Mouse (Mus musculus): ENCODE data around the gene Zfp839. TPM values are rescaled to one million over a fixed set of nuclear protein-coding genes. Genes with fewer than 3 reads are reported as not detected.
A peak's percentile ranks its signal among the peaks of the same experiment; 100 is the strongest.

Zfp839 gene
- polyA plus RNA-seq, 1 experiment from 2014 or later = 6.2 TPM

DNA sequence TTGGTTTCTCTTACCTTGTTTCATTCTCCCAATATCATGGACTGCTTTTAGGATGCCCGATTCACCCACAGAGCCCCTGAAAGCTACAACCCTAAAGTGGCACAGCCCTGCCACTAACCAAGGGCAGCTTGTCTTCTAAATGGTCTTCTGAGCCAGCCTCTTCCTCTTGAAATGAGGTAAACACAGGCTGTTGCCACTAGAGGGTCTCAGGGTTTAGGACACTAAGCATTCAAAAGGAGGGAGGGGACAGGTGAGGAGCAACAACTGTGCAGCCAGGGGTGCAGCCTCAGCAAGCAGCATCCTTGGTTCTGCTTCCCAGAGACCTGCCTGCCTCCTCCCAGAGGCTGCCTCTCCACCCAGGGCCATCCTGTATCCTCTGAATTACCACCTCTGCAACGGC, 28.3 kb upstream of the Zfp839 start:
- 92% methylated on average over 2 of the region's 2 CpGs for WGBS
- DNase-seq (ENCODE audit: low spot score) = no peak
- no peak overlapping the region for H3K4me3 ChIP-seq
- H3K36me3 ChIP-seq = no peaks in the 10 kb centered on the region
- no peak overlapping the region for H3K27ac ChIP-seq
- no peaks in the 10 kb centered on the region for H3K9me3 ChIP-seq (replicated peaks)
- no peaks in the 10 kb centered on the region for H3K27me3 ChIP-seq (ENCODE audit: low read depth, poor library complexity, severe bottlenecking)
- H3K4me1 ChIP-seq = no peaks in the 10 kb centered on the region; the same call in 1 of the 2 replicates

DNA sequence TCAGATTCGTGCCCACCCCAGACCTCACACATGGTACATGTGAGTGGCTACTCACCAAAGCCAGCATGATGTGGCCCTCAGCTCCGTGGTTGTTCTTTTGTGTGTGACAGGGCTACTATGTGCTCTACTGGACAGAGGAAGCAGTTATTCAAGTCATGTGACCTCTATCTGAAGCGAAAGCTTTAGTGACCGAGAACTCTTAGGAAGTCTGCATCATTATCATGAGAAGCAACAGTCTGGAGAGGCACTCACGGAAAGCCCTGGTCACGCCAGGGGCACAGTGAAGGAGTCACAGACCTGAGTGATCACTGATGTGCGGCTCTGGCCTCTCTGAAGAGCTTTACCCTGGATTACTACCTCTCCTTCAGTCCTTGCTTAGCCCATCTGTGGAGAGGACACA, 27.7 kb upstream of the Zfp839 start:
- H3K9me3 ChIP-seq (replicated peaks) = no peaks in the 10 kb centered on the region
- DNase-seq (ENCODE audit: low spot score) = no peak
- no peaks in the 10 kb centered on the region; the same call in 1 of the 2 replicates for H3K4me1 ChIP-seq
- no peaks in the 10 kb centered on the region for H3K27me3 ChIP-seq (ENCODE audit: low read depth, poor library complexity, severe bottlenecking)
- WGBS = 91% methylated on average over 7 of the region's 7 CpGs
- H3K36me3 ChIP-seq = no peaks in the 10 kb centered on the region
- no peak overlapping the region for H3K4me3 ChIP-seq
- H3K27ac ChIP-seq = no peak overlapping the region

DNA sequence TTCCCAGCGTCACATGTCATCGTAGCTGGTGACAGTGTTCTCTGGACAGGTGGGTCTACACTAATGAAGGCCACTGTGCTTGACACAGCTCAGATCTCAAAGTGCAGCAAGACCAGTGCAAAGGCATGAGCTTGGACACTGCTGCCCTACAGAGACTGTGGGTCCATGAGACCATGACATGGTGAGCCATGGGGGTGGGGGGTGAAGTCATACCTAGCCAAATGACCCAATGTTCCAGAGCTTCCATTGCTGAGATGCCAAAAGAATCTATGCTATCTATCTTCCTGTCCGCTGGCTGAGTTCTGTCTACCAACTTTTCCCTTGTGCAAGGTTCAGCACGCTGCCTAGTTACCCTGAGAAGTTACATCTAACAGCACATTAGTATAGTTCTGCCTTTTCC, 21.1 kb upstream of the Zfp839 start:
- no peaks in the 10 kb centered on the region for H3K36me3 ChIP-seq
- no peaks in the 10 kb centered on the region for H3K9me3 ChIP-seq (replicated peaks)
- no peaks in the 10 kb centered on the region for H3K4me1 ChIP-seq
- H3K27ac ChIP-seq = no peak overlapping the region
- no peak for DNase-seq (ENCODE audit: low spot score)
- H3K4me3 ChIP-seq = no peak overlapping the region
- H3K27me3 ChIP-seq (ENCODE audit: low read depth, poor library complexity, severe bottlenecking) = no peaks in the 10 kb centered on the region
- WGBS = 98% methylated on average over 4 of the region's 4 CpGs

DNA sequence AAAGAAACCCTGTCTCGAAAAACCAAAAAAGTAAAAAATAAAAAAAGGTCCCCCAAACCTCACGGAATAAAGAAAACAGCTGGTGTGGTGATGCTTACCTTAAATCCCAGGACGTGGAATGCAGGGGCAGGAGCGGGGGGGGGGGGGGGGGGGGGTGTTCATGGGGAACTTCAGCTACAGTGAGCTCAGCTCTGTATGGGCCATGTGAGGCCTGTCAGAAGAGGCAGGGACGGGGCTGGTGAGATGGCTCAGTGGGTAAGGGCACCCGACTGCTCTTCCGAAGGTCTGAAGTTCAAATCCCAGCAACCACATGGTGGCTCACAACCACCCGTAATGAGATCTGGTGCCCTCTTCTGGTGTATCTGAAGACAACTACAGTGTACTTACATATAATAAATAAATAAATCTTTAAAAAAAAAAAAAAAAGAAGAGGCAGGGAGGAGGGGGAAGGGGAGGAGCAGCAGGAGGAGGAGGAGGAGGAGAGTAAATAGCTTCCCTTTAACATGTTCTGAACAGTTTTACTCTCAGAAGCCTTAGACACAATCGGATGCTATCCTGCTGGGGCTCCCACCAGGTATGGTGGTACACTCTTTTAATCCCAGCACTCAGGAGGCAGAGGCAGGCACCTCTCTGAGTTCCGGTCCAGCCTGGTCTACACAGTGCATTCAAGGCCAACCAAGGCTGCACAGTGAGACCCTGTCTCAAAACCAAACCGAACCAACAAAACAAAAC, 19.6 kb upstream of the Zfp839 start:
- Histone ChIP-seq H3K4me1 (no peaks in the 10 kb centered on the region), H3K4me3 (no peak overlapping the region), H3K27me3 (ENCODE audit: low read depth, poor library complexity, severe bottlenecking) (no peaks in the 10 kb centered on the region), H3K27ac (no peak overlapping the region), H3K9me3 (replicated peaks) (no peaks in the 10 kb centered on the region), H3K36me3 (no peaks in the 10 kb centered on the region)
- WGBS = 82% methylated on average over 10 of the region's 11 CpGs
- DNase-seq (ENCODE audit: low spot score) = no peak

DNA sequence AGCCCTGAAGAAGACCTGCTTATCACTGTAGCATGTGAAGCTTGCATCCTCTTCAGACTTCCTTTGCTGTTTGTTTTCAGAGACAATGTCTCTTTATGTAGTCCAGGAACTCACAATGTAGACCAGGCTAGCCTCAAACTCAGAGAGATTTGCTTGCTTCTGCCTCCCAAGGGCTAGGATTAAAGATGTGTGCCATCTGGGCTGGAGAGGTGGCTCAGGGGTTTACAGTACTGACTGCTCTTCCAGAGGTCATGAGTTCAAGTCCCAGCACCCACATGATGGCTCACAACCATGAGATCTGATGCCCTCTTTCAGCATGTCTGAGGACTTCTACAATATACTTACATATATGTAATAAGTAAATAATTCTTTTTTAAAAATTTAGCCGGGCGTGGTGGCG, 14.9 kb upstream of the Zfp839 start:
- Histone ChIP-seq H3K4me3 (no peak overlapping the region), H3K4me1 (peaks cover 10% of the 10 kb centered on the region), H3K9me3 (replicated peaks) (no peaks in the 10 kb centered on the region), H3K36me3 (no peaks in the 10 kb centered on the region), H3K27me3 (ENCODE audit: low read depth, poor library complexity, severe bottlenecking) (0 out of 2 replicates have a peak, but pooled peaks cover 7% of the 10 kb centered on the region), H3K27ac (no peak overlapping the region)
- DNase-seq (ENCODE audit: low spot score) = no peak
- WGBS = 95% methylated on average over 3 of the region's 3 CpGs

DNA sequence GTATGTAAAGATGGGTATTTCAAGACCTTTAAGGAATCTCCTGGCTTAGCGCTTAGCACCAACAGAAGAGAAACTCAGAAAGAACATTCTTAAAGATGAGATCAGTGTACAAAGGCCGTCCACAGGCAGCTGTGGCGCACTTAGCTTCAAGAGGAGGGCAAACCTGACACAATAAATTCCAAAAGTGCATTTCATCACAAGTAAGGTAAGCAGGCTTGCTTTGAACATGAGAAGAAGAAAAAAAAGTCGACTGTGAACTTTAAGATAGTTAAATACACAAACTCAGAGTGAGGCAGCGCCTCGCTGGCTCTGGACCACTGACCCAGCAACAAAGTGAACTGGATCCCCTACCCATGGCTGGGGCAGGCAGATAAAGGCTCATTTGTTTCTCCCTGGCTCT, 13.3 kb upstream of the Zfp839 start:
- peaks cover 14% of the 10 kb centered on the region for H3K4me1 ChIP-seq
- H3K4me3 ChIP-seq = no peak overlapping the region
- DNase-seq (ENCODE audit: low spot score) = no peak
- H3K27ac ChIP-seq = peak overlapping the region; percentile 32; the same call in 1 of the 2 replicates
- H3K9me3 ChIP-seq (replicated peaks) = no peaks in the 10 kb centered on the region
- 67% methylated on average over 6 of the region's 6 CpGs for WGBS
- 0 out of 2 replicates have a peak, but pooled peaks cover 7% of the 10 kb centered on the region for H3K27me3 ChIP-seq (ENCODE audit: low read depth, poor library complexity, severe bottlenecking)
- no peaks in the 10 kb centered on the region for H3K36me3 ChIP-seq

DNA sequence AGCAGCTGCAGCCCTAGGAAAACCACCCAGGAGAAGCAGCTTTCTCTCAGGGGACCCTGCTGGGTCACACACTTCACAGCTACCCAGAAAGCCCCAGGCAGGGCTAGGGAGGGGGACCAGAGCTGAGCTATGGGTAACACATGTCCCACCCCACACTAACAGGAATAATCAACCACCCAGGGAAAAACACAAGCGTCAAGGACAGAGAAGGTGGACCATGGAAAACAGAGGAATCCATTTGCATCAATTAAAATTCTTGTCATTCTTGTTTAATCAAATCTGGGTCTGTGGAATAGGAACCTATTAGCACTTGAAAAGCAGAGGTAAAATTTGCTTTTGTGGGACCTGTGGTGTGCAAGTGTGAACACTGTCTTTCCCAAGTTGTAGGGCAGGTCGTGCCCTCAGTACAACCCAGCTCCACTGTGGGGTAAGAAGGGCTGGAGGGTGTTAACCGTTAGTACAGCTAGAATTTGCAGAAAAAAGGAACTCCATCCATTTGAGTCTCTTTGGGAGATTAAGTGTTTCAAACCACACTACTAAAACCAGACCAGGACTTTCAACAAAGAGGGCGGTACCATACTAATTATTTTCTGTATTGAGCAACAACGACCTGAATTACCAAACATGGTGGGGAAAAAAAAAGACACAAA, 12.7 kb upstream of the Zfp839 start:
- Histone ChIP-seq H3K27me3 (ENCODE audit: low read depth, poor library complexity, severe bottlenecking) (0 out of 2 replicates have a peak, but pooled peaks cover 7% of the 10 kb centered on the region), H3K4me1 (peaks cover 14% of the 10 kb centered on the region), H3K4me3 (no peak overlapping the region), H3K9me3 (replicated peaks) (no peaks in the 10 kb centered on the region), H3K27ac (peak overlapping the region; percentile 32; the same call in 1 of the 2 replicates), H3K36me3 (no peaks in the 10 kb centered on the region)
- no peak for DNase-seq (ENCODE audit: low spot score)
- 46% methylated on average over 5 of the region's 5 CpGs for WGBS

DNA sequence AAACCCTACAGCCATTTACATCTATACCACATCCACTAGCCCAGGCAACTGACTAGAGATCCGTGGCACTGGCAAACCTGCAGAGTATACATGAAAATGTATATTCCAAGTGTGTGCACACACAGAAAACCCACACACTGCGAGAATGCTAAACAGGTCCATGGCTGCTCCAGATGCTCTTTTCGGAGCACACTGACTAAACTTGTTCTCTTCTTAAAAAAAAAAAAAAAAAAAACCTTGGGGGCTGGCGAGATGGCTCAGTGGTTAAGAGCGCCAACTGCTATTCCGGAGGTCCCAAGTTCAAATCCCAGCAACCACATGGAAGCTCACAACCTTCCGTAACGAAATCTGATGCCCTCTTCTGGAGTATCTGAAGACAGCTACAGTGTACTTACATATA, 12.2 kb upstream of the Zfp839 start:
- 90% methylated on average over 8 of the region's 8 CpGs for WGBS
- no peak for DNase-seq (ENCODE audit: low spot score)
- no peaks in the 10 kb centered on the region for H3K9me3 ChIP-seq (replicated peaks)
- H3K27me3 ChIP-seq (ENCODE audit: low read depth, poor library complexity, severe bottlenecking) = 0 out of 2 replicates have a peak, but pooled peaks cover 7% of the 10 kb centered on the region
- H3K36me3 ChIP-seq = no peaks in the 10 kb centered on the region
- H3K27ac ChIP-seq = no peak overlapping the region
- no peak overlapping the region for H3K4me3 ChIP-seq
- H3K4me1 ChIP-seq = peaks cover 14% of the 10 kb centered on the region

DNA sequence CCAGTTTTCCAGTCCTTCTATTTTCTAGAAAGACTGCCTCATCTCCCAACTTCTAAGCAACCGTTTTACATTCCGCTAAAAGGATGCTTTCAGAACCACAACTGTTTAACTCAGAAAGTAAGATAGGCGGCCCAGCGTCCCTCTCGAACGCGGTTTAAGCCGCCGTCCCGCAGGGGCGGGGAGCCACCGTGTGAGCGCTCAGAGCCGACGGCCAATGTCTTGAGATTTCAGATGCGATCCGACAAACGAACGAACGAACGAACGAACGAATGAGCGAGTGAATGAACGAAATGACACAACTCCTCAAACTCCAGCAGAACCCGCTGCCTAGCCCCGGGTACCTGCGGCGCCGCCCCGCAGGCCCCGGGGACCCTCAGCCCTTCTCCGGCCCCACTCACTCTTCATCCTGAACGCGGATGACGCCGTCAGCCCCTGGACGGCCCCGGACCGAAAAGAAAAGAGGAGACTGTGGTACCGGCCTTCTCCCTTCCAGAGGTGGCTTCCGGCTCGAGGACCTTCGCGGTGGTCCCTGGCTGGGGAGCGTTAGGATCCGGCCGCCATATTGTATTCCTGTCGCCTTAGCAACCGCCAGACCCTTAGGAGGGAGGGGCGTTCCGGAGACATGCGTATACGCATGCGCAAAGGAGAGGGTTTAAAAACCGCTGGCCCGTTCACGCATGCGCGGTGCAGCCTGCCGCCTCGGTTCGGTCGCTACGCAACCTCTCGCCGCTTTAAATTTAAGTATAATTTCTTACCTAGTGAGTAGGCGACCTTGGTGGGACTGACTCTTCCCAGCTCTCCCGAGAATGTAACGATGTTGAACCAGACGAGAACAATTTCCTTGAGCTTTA, 9.5 kb upstream of the Zfp839 start, which contains the start of gene Mok:
Gene Mok, minus strand, starts transcription at position 592 of the 851 bp plus-strand sequence.
- Histone ChIP-seq H3K4me1 (peaks cover 29% of the 10 kb centered on the region), H3K9me3 (replicated peaks) (no peaks in the 10 kb centered on the region), H3K27me3 (ENCODE audit: low read depth, poor library complexity, severe bottlenecking) (peaks cover 14% of the 10 kb centered on the region), H3K27ac (peak within 1 kb of the TSS; percentile 73), H3K4me3 (peak within 1 kb of the TSS; percentile 76), H3K36me3 (no peaks in the 10 kb centered on the region)
- under 1% methylated on average over 71 of the region's 71 CpGs for WGBS
- DNase-seq (ENCODE audit: low spot score) = peak; percentile 99

DNA sequence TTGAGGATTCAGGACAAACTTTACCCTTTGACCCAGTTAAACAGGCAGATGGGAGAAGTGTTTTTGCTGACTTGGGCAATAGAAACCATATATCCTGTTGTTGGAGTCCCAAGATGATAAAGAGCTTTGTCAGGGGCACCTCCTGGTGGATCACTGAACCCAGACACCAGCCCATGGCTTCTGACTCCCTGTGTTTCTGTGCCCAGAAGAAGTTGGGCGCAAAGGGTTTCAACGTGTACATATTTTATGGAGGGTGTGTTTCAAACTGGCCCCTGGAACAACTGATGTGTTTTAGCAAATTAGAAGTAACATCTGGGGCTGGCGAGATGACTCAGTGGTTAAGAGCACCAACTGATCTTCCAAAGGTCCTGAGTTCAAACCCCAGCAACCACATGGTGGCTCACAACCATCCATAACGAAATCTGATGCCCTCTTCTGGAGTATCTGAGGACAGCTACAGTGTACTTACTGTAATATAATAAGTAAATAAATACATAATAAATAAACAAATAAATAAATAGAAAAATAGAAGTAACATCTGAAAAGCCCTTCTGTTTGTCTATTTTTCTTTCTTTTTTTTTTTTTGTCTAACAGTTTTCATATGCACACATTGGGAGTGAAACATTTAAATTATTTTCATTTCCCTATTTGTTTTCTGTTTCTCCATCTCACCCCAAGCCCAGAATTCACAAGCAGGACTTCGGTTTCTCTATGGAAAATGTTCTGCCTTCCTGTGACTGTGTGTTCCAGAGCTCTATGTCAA, 8.1 kb upstream of the Zfp839 start:
- Histone ChIP-seq H3K27me3 (ENCODE audit: low read depth, poor library complexity, severe bottlenecking) (peaks cover 28% of the 10 kb centered on the region), H3K36me3 (no peaks in the 10 kb centered on the region), H3K4me1 (peaks cover 35% of the 10 kb centered on the region), H3K27ac (no peak overlapping the region), H3K9me3 (replicated peaks) (no peaks in the 10 kb centered on the region), H3K4me3 (peak overlapping the region; percentile 76; the same call in 1 of the 2 replicates)
- no peak for DNase-seq (ENCODE audit: low spot score)
- 72% methylated on average over 5 of the region's 5 CpGs for WGBS

DNA sequence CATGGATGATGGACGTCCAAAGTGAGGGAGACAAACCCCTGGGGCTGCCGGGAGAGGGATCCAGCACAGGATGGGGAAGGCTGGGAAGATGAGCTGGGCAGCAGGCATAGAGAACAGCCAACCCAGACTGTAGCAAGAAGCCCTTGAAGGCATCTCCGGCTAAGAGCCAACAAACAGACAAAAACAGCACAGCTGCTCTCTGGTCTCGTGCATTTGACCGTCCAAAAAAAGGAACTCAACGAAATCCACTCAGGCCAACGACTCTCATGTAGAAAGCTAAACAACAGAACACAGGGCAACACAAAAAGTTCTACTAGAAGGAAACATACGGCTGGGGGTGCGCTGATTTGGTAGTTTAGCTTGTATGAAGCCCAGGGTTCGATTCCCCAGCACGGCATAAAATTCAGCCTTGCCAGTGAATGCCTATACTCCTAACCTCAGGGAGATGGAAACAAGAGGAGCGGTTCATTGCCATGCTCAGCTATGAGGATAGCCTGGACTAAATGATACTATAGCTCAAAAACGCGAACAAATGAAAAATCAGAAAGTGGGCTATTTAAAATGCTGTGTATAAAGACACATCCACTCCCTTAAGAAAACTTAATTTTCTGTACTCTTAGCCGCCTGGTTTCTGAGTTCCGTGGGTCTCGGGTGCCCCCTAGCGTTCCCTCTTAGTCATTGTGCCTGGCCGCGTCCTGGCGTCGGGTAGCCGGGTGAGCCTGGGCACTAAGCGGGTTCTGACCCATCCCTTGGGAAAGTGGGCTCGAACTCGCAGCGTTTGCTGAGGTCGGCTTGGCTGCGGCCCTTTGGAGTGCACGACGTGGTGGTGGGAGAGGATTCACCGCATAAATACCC, 6.6 kb upstream of the Zfp839 start:
- peaks cover 29% of the 10 kb centered on the region for H3K4me1 ChIP-seq
- no peaks in the 10 kb centered on the region for H3K36me3 ChIP-seq
- peak overlapping the region; percentile 54 for H3K4me3 ChIP-seq
- DNase-seq (ENCODE audit: low spot score) = peak; percentile 91
- H3K9me3 ChIP-seq (replicated peaks) = no peaks in the 10 kb centered on the region
- H3K27ac ChIP-seq = no peak overlapping the region
- peaks cover 38% of the 10 kb centered on the region for H3K27me3 ChIP-seq (ENCODE audit: low read depth, poor library complexity, severe bottlenecking)
- 20% methylated on average over 32 of the region's 32 CpGs for WGBS
